In the genomic region with DNA sequence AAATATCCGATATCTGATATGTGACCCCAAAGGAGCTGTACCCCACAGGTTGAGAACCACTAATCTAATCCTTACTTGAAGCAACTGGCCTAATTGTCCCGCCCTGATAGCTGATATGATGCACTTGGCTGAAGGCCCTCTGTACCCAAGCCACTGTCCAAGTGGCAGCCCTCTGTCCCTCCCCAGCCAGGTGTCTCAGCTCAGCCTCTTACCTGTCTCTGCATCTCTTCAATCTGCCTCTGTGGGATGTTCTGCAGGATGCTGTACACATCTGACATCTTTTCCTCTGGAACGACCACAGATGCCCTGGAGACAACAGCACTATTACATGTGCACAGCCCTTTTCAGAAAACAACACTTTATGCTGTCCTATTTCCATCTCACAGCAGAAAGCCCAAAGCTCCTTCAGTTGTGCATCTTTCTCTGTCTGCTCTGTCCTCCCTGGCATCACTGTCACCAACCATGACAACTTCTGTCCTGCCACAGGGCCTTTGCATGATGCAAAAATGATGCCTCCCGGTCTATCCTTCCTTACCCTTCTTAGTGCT, we compare ENCODE assay signal across 9 mouse cellular contexts. TPM values are rescaled to one million over a fixed set of nuclear protein-coding genes. Genes with fewer than 3 reads are reported as not detected.
DNase-seq lines count a peak whose midpoint lies in the region; ATAC-seq and TF ChIP-seq lines count a peak whose summit lies in the region.
"Had no signal": no experiment of that assay in that cellular context is flagged by ENCODE, and none has a peak within 500 bp of the region (broad histone marks: within the 10 kb centered on the region; RNA-seq: fewer than 3 reads in every experiment).

No protein-coding gene starts in this region.

- DNase-seq in heart, adult 2 months, result no peak
- DNase-seq in lung, embryonic 14.5 days, result no peak
- no peak for DNase-seq in lung, adult 2 months
- peak; percentile 58 to 70 for DNase-seq in cerebellum, postnatal 14 days
- DNase-seq: thymus, postnatal 25 days had no signal

- no peak for ATAC-seq in heart, embryonic 15.5 days (replicated peaks; ENCODE audit: insufficient number of reproducible peaks, insufficient read depth, low FRiP score, low read depth)
- no peak for ATAC-seq in lung, embryonic 14.5 days (ENCODE audit: insufficient read depth)
- no peak for ATAC-seq in stomach, embryonic 16.5 days (ENCODE audit: insufficient read depth, low FRiP score)
- no peak for ATAC-seq in inflammation-experienced regulatory T-cells, adult 6 months

- no peak overlapping the region for H3K9ac ChIP-seq in heart, embryonic 15.5 days
- no peak overlapping the region for H3K9ac ChIP-seq in heart, adult 2 months (ENCODE audit: low read depth, low read length)
- no peak overlapping the region for H3K9ac ChIP-seq in lung, embryonic 14.5 days
- H3K9ac ChIP-seq in stomach, embryonic 16.5 days (ENCODE audit: low read length), result no peak overlapping the region
- H3K9ac ChIP-seq: liver, embryonic 15.5 days had no signal

- no peak overlapping the region for H3K4me3 ChIP-seq in heart, embryonic 15.5 days
- H3K4me3 ChIP-seq in heart, adult 2 months, result no peak overlapping the region
- no peak overlapping the region for H3K4me3 ChIP-seq in lung, embryonic 14.5 days (ENCODE audit: low read depth, low read length)
- H3K4me3 ChIP-seq in lung, adult 2 months (replicated peaks; ENCODE audit: extremely low read depth, low read depth, low read length), result no peak overlapping the region
- H3K4me3 ChIP-seq in stomach, embryonic 16.5 days (replicated peaks; ENCODE audit: low read length), result no peak overlapping the region
- H3K4me3 ChIP-seq: liver, embryonic 15.5 days had no signal

- intact Hi-C loops in heart, adult 2 months (cut with DNase I), result no loop called here

- peaks cover 10% of the 10 kb centered on the region for H3K4me1 ChIP-seq in heart, embryonic 15.5 days (replicated peaks)
- peaks cover 4% of the 10 kb centered on the region for H3K4me1 ChIP-seq in heart, adult 2 months (ENCODE audit: control insufficient read depth, insufficient read depth, low read length)
- peaks cover 8% of the 10 kb centered on the region for H3K4me1 ChIP-seq in lung, embryonic 14.5 days (ENCODE audit: insufficient read depth)
- H3K4me1 ChIP-seq in lung, adult 2 months (ENCODE audit: control insufficient read depth, insufficient read depth, low read length), result peaks cover 10% of the 10 kb centered on the region
- peaks cover 9% of the 10 kb centered on the region; the same call in 1 of the 2 replicates for H3K4me1 ChIP-seq in stomach, embryonic 16.5 days (ENCODE audit: control insufficient read depth, insufficient read depth, low read length)

- no peaks in the 10 kb centered on the region for H3K79me2 ChIP-seq in heart, adult 2 months (replicated peaks; ENCODE audit: control insufficient read depth, insufficient read depth, low read length)

- no peaks in the 10 kb centered on the region for H3K27me3 ChIP-seq in heart, embryonic 15.5 days
- H3K27me3 ChIP-seq in heart, adult 2 months (ENCODE audit: control insufficient read depth, insufficient read depth, low read length), result no peaks in the 10 kb centered on the region
- H3K27me3 ChIP-seq in lung, embryonic 14.5 days (ENCODE audit: insufficient read depth, low read length), result no peaks in the 10 kb centered on the region
- H3K27me3 ChIP-seq in stomach, embryonic 16.5 days (ENCODE audit: control insufficient read depth, insufficient read depth, low read length), result no peaks in the 10 kb centered on the region
- H3K27me3 ChIP-seq: liver, embryonic 15.5 days had no signal

- peaks cover 23% of the 10 kb centered on the region for H3K36me3 ChIP-seq in heart, embryonic 15.5 days
- no peaks in the 10 kb centered on the region for H3K36me3 ChIP-seq in heart, adult 2 months (ENCODE audit: control insufficient read depth, insufficient read depth, low read length)
- H3K36me3 ChIP-seq in lung, embryonic 14.5 days (ENCODE audit: insufficient read depth), result peaks cover 41% of the 10 kb centered on the region
- H3K36me3 ChIP-seq in stomach, embryonic 16.5 days (ENCODE audit: control insufficient read depth, insufficient read depth, low read length), result peaks cover 11% of the 10 kb centered on the region

- H3K9me3 ChIP-seq in heart, embryonic 15.5 days (replicated peaks), result no peaks in the 10 kb centered on the region
- no peaks in the 10 kb centered on the region for H3K9me3 ChIP-seq in lung, embryonic 14.5 days (ENCODE audit: low read depth, low read length)
- H3K9me3 ChIP-seq in stomach, embryonic 16.5 days (replicated peaks; ENCODE audit: control insufficient read depth, low read length), result no peaks in the 10 kb centered on the region
- H3K9me3 ChIP-seq: liver, embryonic 15.5 days had no signal

- TF ChIP-seq POLR2A in heart, adult 2 months (IDR thresholded peaks at IDR 0.05; ENCODE audit: insufficient read depth, low read depth, low read length), result no peak
- no peak for TF ChIP-seq POLR2A in lung, adult 2 months (IDR thresholded peaks at IDR 0.05; ENCODE audit: borderline replicate concordance, extremely low read depth, low read depth, low read length)

- no peak for TF ChIP-seq CTCF in heart, adult 2 months (IDR thresholded peaks at IDR 0.05)
- no peak for TF ChIP-seq CTCF in lung, embryonic 14.5 days (IDR thresholded peaks at IDR 0.05; ENCODE audit: low read depth)
- TF ChIP-seq CTCF in lung, adult 2 months (IDR thresholded peaks at IDR 0.05; ENCODE audit: insufficient read depth, low read length), result no peak

- TF ChIP-seq EP300 in heart, adult 2 months (IDR thresholded peaks at IDR 0.05; ENCODE audit: insufficient read depth, low read depth, low read length), result no peak

- WGBS in heart, embryonic 15.5 days, result 76% methylated on average over 4 of the region's 4 CpGs
- WGBS in heart, adult 2 months, result 75% methylated on average over 4 of the region's 4 CpGs
- WGBS in lung, embryonic 14.5 days, result 73% methylated on average over 4 of the region's 4 CpGs
- 81% methylated on average over 4 of the region's 4 CpGs for WGBS in lung, adult 2 months
- 83% methylated on average over 4 of the region's 4 CpGs for WGBS in stomach, embryonic 16.5 days

- H3K27ac ChIP-seq in heart, embryonic 15.5 days, result peak overlapping the region; percentile 69
- no peak overlapping the region for H3K27ac ChIP-seq in heart, adult 2 months
- H3K27ac ChIP-seq in lung, embryonic 14.5 days (ENCODE audit: low read depth), result peak overlapping the region; percentile 66; the same call in 1 of the 2 replicates
- H3K27ac ChIP-seq in stomach, embryonic 16.5 days (ENCODE audit: low read length), result 0 out of 2 replicates have a peak overlapping the region, but pooled peaks have one; percentile 65
- H3K27ac ChIP-seq: liver, embryonic 15.5 days had no signal

- no peak overlapping the region for H3K4me2 ChIP-seq in heart, embryonic 15.5 days
- no peak overlapping the region for H3K4me2 ChIP-seq in lung, embryonic 14.5 days
- no peak overlapping the region for H3K4me2 ChIP-seq in stomach, embryonic 16.5 days (ENCODE audit: low read depth, low read length)
- H3K4me2 ChIP-seq: liver, embryonic 15.5 days had no signal

RNA-seq across cellular contexts. Expression of a gene that starts 31.5 kb away (rescaled TPM):
- 57.6 and 83.1 TPM in 2 replicates for polyA plus RNA-seq in heart, embryonic 15.5 days (2015; fragmentation: Nextera tagmentation; extraction: Ambion mirVana)
- 10 to 100 TPM; 43.8 to 44.0 TPM for total RNA-seq in heart, adult 2 months (2021)
- polyA plus RNA-seq in heart, adult 2 months (2012; rRNA removed), result 28.9 and 36.9 TPM in 2 replicates
- 138 and 140 TPM in 2 replicates for polyA plus RNA-seq in lung, embryonic 14.5 days (2014; fragmentation: Nextera tagmentation; extraction: Ambion mirVana)
- 58.3 and 59.5 TPM in 2 replicates for polyA plus RNA-seq in lung, adult 2 months (2012; rRNA removed)
- polyA plus RNA-seq in stomach, embryonic 16.5 days (2015; fragmentation: Nextera tagmentation; extraction: Ambion mirVana), result 93.6 and 95.7 TPM in 2 replicates
- polyA plus RNA-seq in inflammation-experienced regulatory T-cells, adult 6 months (2017; shearing (Covaris generic)), result 10 to 100 TPM in 2 of 3 experiments, 1 to 10 TPM in 1; 9.6 to 13.7 (median 12.9) TPM

RNA-seq across cellular contexts. Expression of a gene that starts 58.9 kb away (rescaled TPM):
- polyA plus RNA-seq in heart, embryonic 15.5 days (2015; fragmentation: Nextera tagmentation; extraction: Ambion mirVana), result 5.5 and 5.9 TPM in 2 replicates
- total RNA-seq in heart, adult 2 months (2021), result 1 to 10 TPM; 4.1 to 4.5 TPM
- polyA plus RNA-seq in heart, adult 2 months (2012; rRNA removed), result 10.5 and 10.7 TPM in 2 replicates
- 10.0 and 11.3 TPM in 2 replicates for polyA plus RNA-seq in lung, embryonic 14.5 days (2014; fragmentation: Nextera tagmentation; extraction: Ambion mirVana)
- 17.5 and 19.1 TPM in 2 replicates for polyA plus RNA-seq in lung, adult 2 months (2012; rRNA removed)
- 6.6 and 7.2 TPM in 2 replicates for polyA plus RNA-seq in stomach, embryonic 16.5 days (2015; fragmentation: Nextera tagmentation; extraction: Ambion mirVana)
- polyA plus RNA-seq in inflammation-experienced regulatory T-cells, adult 6 months (2017; shearing (Covaris generic)), result 10 to 100 TPM in 2 of 3 experiments, 1 to 10 TPM in 1; 9.1 to 20.9 (median 18.5) TPM

Comparison
In these comparisons a context has a peak if more than half of its experiments do, and no peak if none do; other contexts are left out.
1. DNase-seq: peak in cerebellum, postnatal 14 days (2 of 2); none in heart, adult 2 months (0 of 2), lung, embryonic 14.5 days (single experiment) and lung, adult 2 months (single experiment).